Mouse (Mus musculus): ENCODE data around the gene Dnajc10.

- no peak for TF ChIP-seq CTCF (IDR thresholded peaks at IDR 0.05; ENCODE audit: low read depth)
- TF ChIP-seq EP300 (optimal IDR thresholded peaks at IDR 0.05), result no peak
These were observed 73.1 kb downstream of the Dnajc10 start for GRCm38 (mm10) chr2:80388341-80388740.

All from stomach, postnatal 0 days (tissue).